Mouse (Mus musculus) MEL (cell line): Measurements from ENCODE around the gene Bbs9. TPM values are rescaled to one million over a fixed set of nuclear protein-coding genes. Genes with fewer than 3 reads are reported as not detected.

Source experiments
- DNase-seq: peaks from one replicate; pipeline ENCODE4 v3.0.0; 2011; ENCODE audit warnings: low read depth, low spot score
- H3K27ac ChIP-seq: 2 replicates; pipeline ENCODE4 v1.5.1; 2012; ENCODE audit warnings: low read depth, mild to moderate bottlenecking, control low read depth, low read length, moderate library complexity; ENCODE audit not compliant: control insufficient read depth
- H3K27me3 ChIP-seq, 2 experiments: fragments of 150-350 bp in 1 of 2; sonication (generic) in 1 of 2; 2 replicates each; pipeline ENCODE4 v1.6.1; 2012; ENCODE audit warnings: low read length in 2 of 2, mild to moderate bottlenecking in 2 of 2, improper control_type of control experiment in 1 of 2, moderate library complexity in 1 of 2; ENCODE audit not compliant: insufficient read depth in 2 of 2, control insufficient read depth in 1 of 2
- H3K36me3 ChIP-seq, 2 experiments: 2 replicates each; pipeline ENCODE4 v1.6.1; 2012 to 2014; ENCODE audit warnings: low read length in 2 of 2, improper control_type of control experiment in 1 of 2, inconsistent platforms in 1 of 2, mild to moderate bottlenecking in 1 of 2; ENCODE audit not compliant: insufficient read depth in 2 of 2, control insufficient read depth in 1 of 2
- H3K4me1 ChIP-seq, 2 experiments: fragments of 150-350 bp in 1 of 2; sonication (generic) in 1 of 2; 2 replicates each; pipeline ENCODE4 v1.6.1; 2012; ENCODE audit warnings: low read length in 2 of 2, improper control_type of control experiment in 1 of 2, mild to moderate bottlenecking in 1 of 2; ENCODE audit not compliant: insufficient read depth in 2 of 2, control insufficient read depth in 1 of 2
- H3K4me3 ChIP-seq, 2 experiments: fragments of 150-350 bp in 1 of 2; sonication (generic) in 1 of 2; 2 replicates each; pipeline ENCODE4 v1.5.1; 2012; ENCODE audit warnings: low read depth in 2 of 2, low read length in 2 of 2, mild to moderate bottlenecking in 2 of 2, moderate library complexity in 2 of 2, control low read depth in 1 of 2, improper control_type of control experiment in 1 of 2; ENCODE audit not compliant: control insufficient read depth in 1 of 2, insufficient read depth in 1 of 2
- H3K79me2 ChIP-seq: 2 replicates; pipeline ENCODE4 v1.6.1; 2012; ENCODE audit warnings: mild to moderate bottlenecking, low read length, moderate library complexity; ENCODE audit not compliant: control insufficient read depth, poor library complexity, insufficient read depth
- H3K9ac ChIP-seq: 2 replicates; pipeline ENCODE4 v1.6.1; 2012; ENCODE audit warnings: low read depth, mild to moderate bottlenecking, control low read depth, low read length, moderate library complexity; ENCODE audit not compliant: control insufficient read depth, poor library complexity, severe bottlenecking
- H3K9me3 ChIP-seq: fragments of 150-350 bp; sonication (generic); replicated peaks from 2 replicates; pipeline ENCODE4 v1.6.1; 2012; ENCODE audit warnings: mild to moderate bottlenecking, low read length, improper control_type of control experiment, moderate library complexity; ENCODE audit not compliant: insufficient read depth
- CHD2 ChIP-seq: IDR thresholded peaks from 2 replicates; pipeline ENCODE4 v1.6.1; 2011; ENCODE audit warnings: low read length, improper control_type of control experiment
- CTCF ChIP-seq, 3 experiments: IDR thresholded peaks in 2 of 3; conservative IDR thresholded peaks in 1 of 3; 2 replicates each; pipeline ENCODE4 v1.5.1; 2011 to 2012; ENCODE audit warnings: low read length in 3 of 3, low read depth in 2 of 3, mild to moderate bottlenecking in 2 of 3, improper control_type of control experiment in 1 of 3, inconsistent platforms in 1 of 3, mixed read lengths in 1 of 3, moderate library complexity in 1 of 3; ENCODE audit not compliant: control insufficient read depth in 1 of 3, insufficient read depth in 1 of 3, poor library complexity in 1 of 3, severe bottlenecking in 1 of 3
- E2F4 ChIP-seq: IDR thresholded peaks from 2 replicates; pipeline ENCODE4 v1.6.1; 2011; ENCODE audit warnings: low read depth, low read length, improper control_type of control experiment, borderline replicate concordance
- ELF1 ChIP-seq: IDR thresholded peaks from 2 replicates; pipeline ENCODE4 v1.6.1; 2014; ENCODE audit warnings: low read depth, mild to moderate bottlenecking, inconsistent platforms, low read length, improper control_type of control experiment, moderate library complexity
- ETS1 ChIP-seq: IDR thresholded peaks from 2 replicates; pipeline ENCODE4 v1.6.1; 2012; ENCODE audit warnings: low read depth, mild to moderate bottlenecking, inconsistent platforms, low read length, improper control_type of control experiment, moderate library complexity
- GABPA ChIP-seq: IDR thresholded peaks from 2 replicates; pipeline ENCODE4 v1.6.1; 2012; ENCODE audit warnings: low read depth, mild to moderate bottlenecking, inconsistent platforms, low read length, improper control_type of control experiment, moderate library complexity
- GATA1 ChIP-seq: IDR thresholded peaks from 2 replicates; pipeline ENCODE4 v1.6.1; 2011; ENCODE audit warnings: low read depth, low read length, improper control_type of control experiment
- KAT2A ChIP-seq: conservative IDR thresholded peaks from 2 replicates; pipeline ENCODE4 v1.6.1; 2012; ENCODE audit warnings: low read depth, low read length, improper control_type of control experiment, inconsistent platforms
- MAFK ChIP-seq: IDR thresholded peaks from 2 replicates; pipeline ENCODE4 v1.6.1; 2011; ENCODE audit warnings: low read depth, mild to moderate bottlenecking, low read length, improper control_type of control experiment, borderline replicate concordance
- MAX ChIP-seq: IDR thresholded peaks from 2 replicates; pipeline ENCODE4 v1.6.1; 2011; ENCODE audit warnings: low read length, improper control_type of control experiment
- MAZ ChIP-seq: IDR thresholded peaks from 2 replicates; pipeline ENCODE4 v1.6.1; 2012; ENCODE audit warnings: low read depth, mild to moderate bottlenecking, inconsistent platforms, low read length, improper control_type of control experiment
- MXI1 ChIP-seq: IDR thresholded peaks from 2 replicates; pipeline ENCODE4 v1.6.1; 2011; ENCODE audit warnings: mild to moderate bottlenecking, low read depth, low read length, improper control_type of control experiment
- MYC ChIP-seq: IDR thresholded peaks from 2 replicates; pipeline ENCODE4 v1.6.1; 2011; ENCODE audit warnings: low read depth, mild to moderate bottlenecking, low read length, improper control_type of control experiment, moderate library complexity
- NELFE ChIP-seq: IDR thresholded peaks from 2 replicates; pipeline ENCODE4 v1.6.1; 2011; ENCODE audit warnings: low read depth, low read length, improper control_type of control experiment
- NRF1 ChIP-seq: IDR thresholded peaks from 2 replicates; pipeline ENCODE4 v1.6.1; 2014; ENCODE audit warnings: low read depth, mild to moderate bottlenecking, inconsistent platforms, low read length, improper control_type of control experiment, moderate library complexity; ENCODE audit not compliant: poor library complexity, insufficient read depth, severe bottlenecking
- POLR2AphosphoS2 ChIP-seq: IDR thresholded peaks from 2 replicates; pipeline ENCODE4 v1.6.1; 2011; ENCODE audit warnings: low read length, improper control_type of control experiment
- POLR2AphosphoS5 ChIP-seq: IDR thresholded peaks from 2 replicates; pipeline ENCODE4 v1.6.1; 2012; ENCODE audit warnings: low read depth, borderline replicate concordance, mild to moderate bottlenecking, inconsistent platforms, low read length, moderate library complexity, mixed read lengths
- RAD21 ChIP-seq: IDR thresholded peaks from 2 replicates; pipeline ENCODE4 v1.6.1; 2011; ENCODE audit warnings: mild to moderate bottlenecking, low read depth, low read length, improper control_type of control experiment
- SIN3A ChIP-seq: IDR thresholded peaks from 2 replicates; pipeline ENCODE4 v1.6.1; 2012; ENCODE audit warnings: low read length, improper control_type of control experiment, inconsistent platforms
- SMC3 ChIP-seq: IDR thresholded peaks from 2 replicates; pipeline ENCODE4 v1.6.1; 2011; ENCODE audit warnings: low read depth, low read length, improper control_type of control experiment
- TBP ChIP-seq: IDR thresholded peaks from 2 replicates; pipeline ENCODE4 v1.8.0; 2011; ENCODE audit warnings: low read depth, low read length, improper control_type of control experiment
- TCF12 ChIP-seq: IDR thresholded peaks from 2 replicates; pipeline ENCODE4 v1.6.1; 2014; ENCODE audit warnings: low read depth, mild to moderate bottlenecking, inconsistent platforms, low read length, improper control_type of control experiment, moderate library complexity
- USF2 ChIP-seq, 2 experiments: IDR thresholded peaks; 2 replicates each; pipeline ENCODE4 v1.6.1; 2011 to 2012; ENCODE audit warnings: improper control_type of control experiment in 2 of 2, low read length in 2 of 2, borderline replicate concordance in 1 of 2, inconsistent platforms in 1 of 2, low read depth in 1 of 2, mild to moderate bottlenecking in 1 of 2; ENCODE audit not compliant: insufficient read depth in 1 of 2
- ZKSCAN1 ChIP-seq: IDR thresholded peaks from 2 replicates; pipeline ENCODE4 v1.6.1; 2012; ENCODE audit warnings: low read depth, mild to moderate bottlenecking, inconsistent platforms, low read length, improper control_type of control experiment, moderate library complexity
- polyA plus RNA-seq, 2 experiments: library from polyadenylated mRNA; stranded (reverse) in 1 of 2; unstranded in 1 of 2; fragments of >175 nt in 1 of 2; fragments of >200 nt in 1 of 2; gene quantifications; 2 replicates each; pipeline versions ENCODE4 v1.2.1 to v1.2.4; 2012; ENCODE audit warnings: low replicate concordance in 2 of 2, low read depth in 1 of 2; ENCODE audit not compliant: insufficient read length in 2 of 2, insufficient read depth in 1 of 2, missing spikeins in 1 of 2
- total RNA-seq: library from RNA; depleted of rRNA; stranded (reverse); fragments of 300-350 nt; gene quantifications from 2 replicates; pipeline ENCODE4 v1.2.3, GENCODE M21; 2012

Bbs9 gene
- total and polyA plus RNA-seq, 3 experiments: 18.5 to 19.5 TPM; not detected in 1

GRCm38 (mm10) chr9:22822770-22823169 is 347.3 kb downstream of the Bbs9 start:
- no peak for DNase-seq
- no peak overlapping the region for H3K27ac ChIP-seq
- H3K79me2 ChIP-seq: no peaks in the 10 kb centered on the region
- no peaks in the 10 kb centered on the region for H3K27me3 ChIP-seq
- no peaks in the 10 kb centered on the region for H3K4me1 ChIP-seq
- H3K9ac ChIP-seq: no peak overlapping the region
- no peak overlapping the region for H3K4me3 ChIP-seq
- TF ChIP-seq ELF1 (no peak), POLR2AphosphoS5 (no peak), GABPA (no peak), ZKSCAN1 (no peak), CHD2 (no peak), TCF12 (no peak), NRF1 (no peak), GATA1 (no peak), E2F4 (no peak), POLR2AphosphoS2 (no peak), SMC3 (no peak), NELFE (no peak), SIN3A (no peak), MXI1 (no peak), MAZ (no peak), ETS1 (no peak), RAD21 (no peak), CTCF (IDR thresholded peaks at IDR 0.05 in 2 of 3, conservative IDR thresholded peaks at IDR 0.05 in 1 of 3; ENCODE audit: control insufficient read depth in 1 of 3, insufficient read depth in 1 of 3, low read depth in 2 of 3, low read length in 3 of 3, poor library complexity in 1 of 3, severe bottlenecking in 1 of 3) (no peak)
- no peaks in the 10 kb centered on the region for H3K36me3 ChIP-seq
- no peaks in the 10 kb centered on the region for H3K9me3 ChIP-seq

GRCm38 (mm10) chr9:22823856-22824255 is 348.3 kb downstream of the Bbs9 start:
- Histone ChIP-seq H3K79me2 (no peaks in the 10 kb centered on the region), H3K27ac (no peak overlapping the region), H3K9me3 (no peaks in the 10 kb centered on the region), H3K36me3 (no peaks in the 10 kb centered on the region), H3K4me3 (no peak overlapping the region), H3K9ac (no peak overlapping the region), H3K27me3 (no peaks in the 10 kb centered on the region), H3K4me1 (no peaks in the 10 kb centered on the region)
- DNase-seq: no peak
- TF ChIP-seq CTCF (IDR thresholded peaks at IDR 0.05 in 2 of 3, conservative IDR thresholded peaks at IDR 0.05 in 1 of 3; ENCODE audit: control insufficient read depth in 1 of 3, insufficient read depth in 1 of 3, low read depth in 2 of 3, low read length in 3 of 3, poor library complexity in 1 of 3, severe bottlenecking in 1 of 3): no peak
- TF ChIP-seq ETS1: no peak
- TF ChIP-seq SMC3: no peak
- TF ChIP-seq KAT2A: no peak
- no peak for TF ChIP-seq MYC
- TF ChIP-seq NRF1: no peak
- TF ChIP-seq ELF1: no peak
- TF ChIP-seq GABPA: no peak
- no peak for TF ChIP-seq TBP
- TF ChIP-seq MAX: no peak
- TF ChIP-seq MAFK: no peak
- no peak for TF ChIP-seq GATA1
- TF ChIP-seq USF2 (IDR thresholded peaks at IDR 0.05; ENCODE audit: borderline replicate concordance in 1 of 2, insufficient read depth in 1 of 2, low read depth in 1 of 2, low read length in 2 of 2): no peak
